Comparison of ENCODE assay signal across 14 mouse cellular contexts in genomic region chr13:47080905-47081505, GRCm38 (mm10). TPM values are rescaled to one million over a fixed set of nuclear protein-coding genes. Genes with fewer than 3 reads are reported as not detected.
DNase-seq lines count a peak whose midpoint lies in the region; ATAC-seq and TF ChIP-seq lines count a peak whose summit lies in the region.
"Had no signal": no experiment of that assay in that cellular context is flagged by ENCODE, and none has a peak within 500 bp of the region (broad histone marks: within the 10 kb centered on the region; RNA-seq: fewer than 3 reads in every experiment).

No protein-coding gene starts in this region.

- no peak overlapping the region for H3K4me3 ChIP-seq in hindbrain, postnatal 0 days (ENCODE audit: low read length)
- H3K4me3 ChIP-seq in hindbrain, embryonic 10.5 days = no peak overlapping the region
- H3K4me3 ChIP-seq in thymus, adult 2 months (ENCODE audit: control insufficient read depth, insufficient read depth, low read length) = no peak overlapping the region
- H3K4me3 ChIP-seq: megakaryocyte, embryonic 14.5 days; myocyte had no signal

- no peak overlapping the region for H3K27ac ChIP-seq in hindbrain, postnatal 0 days
- H3K27ac ChIP-seq in hindbrain, embryonic 10.5 days = no peak overlapping the region
- H3K27ac ChIP-seq in thymus, adult 2 months (ENCODE audit: control insufficient read depth, insufficient read depth, low read length) = no peak overlapping the region

- no peak overlapping the region for H3K4me2 ChIP-seq in hindbrain, postnatal 0 days (ENCODE audit: low read depth, low read length)

- TF ChIP-seq CTCF in hindbrain, postnatal 0 days (IDR thresholded peaks at IDR 0.05; ENCODE audit: low read depth) = peak; percentile 32
- no peak for TF ChIP-seq CTCF in thymus, adult 2 months (IDR thresholded peaks at IDR 0.05; ENCODE audit: borderline replicate concordance, control insufficient read depth, extremely low read depth, insufficient read depth, low read length, poor library complexity)

- H3K36me3 ChIP-seq in hindbrain, postnatal 0 days (ENCODE audit: insufficient read depth, low read length) = peaks cover 31% of the 10 kb centered on the region; the same call in 1 of the 2 replicates
- peaks cover 88% of the 10 kb centered on the region for H3K36me3 ChIP-seq in hindbrain, embryonic 10.5 days
- H3K36me3 ChIP-seq in thymus, adult 2 months (ENCODE audit: control insufficient read depth, insufficient read depth, low read length) = peaks cover 47% of the 10 kb centered on the region

- H3K4me1 ChIP-seq in hindbrain, postnatal 0 days (ENCODE audit: insufficient read depth, low read length) = no peaks in the 10 kb centered on the region
- H3K4me1 ChIP-seq in hindbrain, embryonic 10.5 days (replicated peaks) = no peaks in the 10 kb centered on the region
- no peaks in the 10 kb centered on the region for H3K4me1 ChIP-seq in thymus, adult 2 months (replicated peaks; ENCODE audit: control insufficient read depth, insufficient read depth, low read length)

- no peak for TF ChIP-seq POLR2A in thymus, adult 2 months (IDR thresholded peaks at IDR 0.05; ENCODE audit: control insufficient read depth, extremely low read depth, insufficient read depth, low read length, poor library complexity)

- H3K9ac ChIP-seq in hindbrain, postnatal 0 days (replicated peaks; ENCODE audit: low read length) = no peak overlapping the region

- no peaks in the 10 kb centered on the region for H3K27me3 ChIP-seq in hindbrain, postnatal 0 days (ENCODE audit: insufficient read depth, low read length)
- H3K27me3 ChIP-seq in hindbrain, embryonic 10.5 days (ENCODE audit: insufficient read depth, poor library complexity, severe bottlenecking) = no peaks in the 10 kb centered on the region
- no peaks in the 10 kb centered on the region for H3K27me3 ChIP-seq in thymus, adult 2 months (ENCODE audit: control insufficient read depth, insufficient read depth, low read length)
- H3K27me3 ChIP-seq: megakaryocyte, embryonic 14.5 days had no signal

- no peaks in the 10 kb centered on the region for H3K9me3 ChIP-seq in hindbrain, postnatal 0 days (ENCODE audit: low read length)
- H3K9me3 ChIP-seq in hindbrain, embryonic 10.5 days = no peaks in the 10 kb centered on the region

- no peak for DNase-seq in hindbrain, postnatal 0 days (ENCODE audit: low spot score)
- DNase-seq in hindbrain, embryonic 10.5 days (ENCODE audit: low spot score) = no peak
- peak; percentile 22 for DNase-seq in thymus, adult 2 months
- no peak for DNase-seq in thymus, adult 18-20 months
- peak; percentile 12 for DNase-seq in T-cell, adult 2 months (ENCODE audit: low spot score)
- peak; percentile 54 for DNase-seq in thymus, postnatal 4 days
- DNase-seq in left cerebral cortex, postnatal 4 days = no peak
- no peak for DNase-seq in ovary, postnatal 10 days (ENCODE audit: low spot score)
- DNase-seq: cerebellum, adult 9-11 months; kidney, adult 18-20 months; layer of hippocampus, adult 9-11 months; right cerebral cortex, adult 18-20 months had no signal

- intact Hi-C loops in left cerebral cortex, postnatal 4 days (cut with DNase I) = no loop called here

- WGBS in hindbrain, postnatal 0 days = 92% methylated on average over 4 of the region's 4 CpGs
- WGBS in hindbrain, embryonic 10.5 days = 89% methylated on average over 4 of the region's 4 CpGs
- 97% methylated on average over 4 of the region's 4 CpGs for WGBS in thymus, adult 2 months

- no peak for ATAC-seq in hindbrain, postnatal 0 days

RNA-seq across cellular contexts. Expression of gene Dek, which starts 25.0 kb away (rescaled TPM):
- 42.2 and 60.5 TPM in 2 replicates for total RNA-seq in hindbrain, postnatal 0 days (2014; rRNA removed)
- polyA plus RNA-seq in hindbrain, postnatal 0 days (2015; fragmentation: Nextera tagmentation; extraction: Ambion mirVana) = 131 and 136 TPM in 2 replicates
- polyA plus RNA-seq in hindbrain, embryonic 10.5 days (2016; fragmentation: Nextera tagmentation; extraction: Ambion mirVana) = 222 and 348 TPM in 2 replicates
- 50.4 and 109 TPM in 2 replicates for polyA plus RNA-seq in thymus, adult 2 months (2012; rRNA removed)
- total RNA-seq in left cerebral cortex, postnatal 4 days (2021) = 10 to 100 TPM; 60.4 to 65.4 TPM

RNA-seq across cellular contexts. Expression of gene Tpmt, which starts 36.5 kb away (rescaled TPM):
- 12.1 and 58.2 TPM in 2 replicates for total RNA-seq in hindbrain, postnatal 0 days (2014; rRNA removed)
- 14.4 and 14.7 TPM in 2 replicates for polyA plus RNA-seq in hindbrain, postnatal 0 days (2015; fragmentation: Nextera tagmentation; extraction: Ambion mirVana)
- polyA plus RNA-seq in hindbrain, embryonic 10.5 days (2016; fragmentation: Nextera tagmentation; extraction: Ambion mirVana) = 36.1 and 40.9 TPM in 2 replicates
- polyA plus RNA-seq in thymus, adult 2 months (2012; rRNA removed) = 2.1 and 3.1 TPM in 2 replicates
- 10 to 100 TPM; 11.8 to 14.8 TPM for total RNA-seq in left cerebral cortex, postnatal 4 days (2021)

RNA-seq across cellular contexts. Expression of gene Kdm1b, which starts 37.7 kb away (rescaled TPM):
- total RNA-seq in hindbrain, postnatal 0 days (2014; rRNA removed) = 20.5 and 21.9 TPM in 2 replicates
- polyA plus RNA-seq in hindbrain, postnatal 0 days (2015; fragmentation: Nextera tagmentation; extraction: Ambion mirVana) = 10.7 and 11.9 TPM in 2 replicates
- polyA plus RNA-seq in hindbrain, embryonic 10.5 days (2016; fragmentation: Nextera tagmentation; extraction: Ambion mirVana) = 15.2 and 16.3 TPM in 2 replicates
- 23.6 and 25.2 TPM in 2 replicates for polyA plus RNA-seq in thymus, adult 2 months (2012; rRNA removed)
- total RNA-seq in left cerebral cortex, postnatal 4 days (2021) = 10 to 100 TPM; 23.8 to 34.7 TPM

RNA-seq across cellular contexts. Expression of gene Rnf144b, which starts 41.5 kb away (rescaled TPM):
- total RNA-seq in hindbrain, postnatal 0 days (2014; rRNA removed) = 2.7 and 5.6 TPM in 2 replicates
- polyA plus RNA-seq in hindbrain, postnatal 0 days (2015; fragmentation: Nextera tagmentation; extraction: Ambion mirVana) = 1.7 and 1.8 TPM in 2 replicates
- polyA plus RNA-seq in hindbrain, embryonic 10.5 days (2016; fragmentation: Nextera tagmentation; extraction: Ambion mirVana) = 0.46 and 0.82 TPM in 2 replicates
- polyA plus RNA-seq in thymus, adult 2 months (2012; rRNA removed) = 5.1 and 5.4 TPM in 2 replicates
- total RNA-seq in left cerebral cortex, postnatal 4 days (2021) = 1 to 10 TPM; 6.3 to 6.5 TPM

Comparison
In these comparisons a context has a peak if more than half of its experiments do, and no peak if none do; other contexts are left out.
1. DNase-seq: peak in thymus, adult 2 months (single experiment), T-cell, adult 2 months (single experiment) and thymus, postnatal 4 days (single experiment); none in hindbrain, postnatal 0 days (single experiment), hindbrain, embryonic 10.5 days (single experiment), thymus, adult 18-20 months (0 of 2), left cerebral cortex, postnatal 4 days (single experiment) and ovary, postnatal 10 days (single experiment).